In genomic region chr19:41442608-41442969, GRCm38 (mm10) we compare ENCODE assay signal across 8 mouse cellular contexts. TPM values are rescaled to one million over a fixed set of nuclear protein-coding genes. Genes with fewer than 3 reads are reported as not detected.
A peak's percentile ranks its signal among the peaks of the same experiment; 100 is the strongest.
DNase-seq lines count a peak whose midpoint lies in the region; ATAC-seq and TF ChIP-seq lines count a peak whose summit lies in the region.

No protein-coding gene starts in this region.

- peaks cover 38% of the 10 kb centered on the region for H3K4me1 ChIP-seq in G1E (ENCODE audit: insufficient read depth, low read depth, low read length)
- peaks cover 3% of the 10 kb centered on the region; the same call in 1 of the 2 replicates for H3K4me1 ChIP-seq in intestine, embryonic 15.5 days (replicated peaks)
- H3K4me1 ChIP-seq in liver, embryonic 15.5 days (replicated peaks): peaks cover 31% of the 10 kb centered on the region
- H3K4me1 ChIP-seq in thymus, adult 2 months (replicated peaks; ENCODE audit: control insufficient read depth, insufficient read depth, low read length): peaks cover 4% of the 10 kb centered on the region

- 23% methylated on average over 6 of the region's 6 CpGs for WGBS in intestine, embryonic 15.5 days
- WGBS in liver, embryonic 15.5 days (ENCODE audit: insufficient replicate concordance): 4% methylated on average over 6 of the region's 6 CpGs
- 2% methylated on average over 6 of the region's 6 CpGs for WGBS in thymus, adult 2 months

- peak; percentile 100 for TF ChIP-seq CTCF in G1E (IDR thresholded peaks at IDR 0.05; ENCODE audit: low read depth, low read length)
- peak; percentile 85 for TF ChIP-seq CTCF in thymus, adult 2 months (IDR thresholded peaks at IDR 0.05; ENCODE audit: borderline replicate concordance, control insufficient read depth, extremely low read depth, insufficient read depth, low read length, poor library complexity)

- DNase-seq in 3134 (ENCODE audit: extremely low read depth, insufficient read length, low spot score) (peak; percentile 41), G1E (ENCODE audit: low spot score) (peak; percentile 28)
- DNase-seq in cerebellum, postnatal 25 days: peak; percentile 50 to 73
- DNase-seq in gastrocnemius, postnatal 4 days (ENCODE audit: low spot score in 2 of 2): peak; percentile 27 to 40
- peak; percentile 63 to 77 for DNase-seq in natural killer cell, adult 2 months (ENCODE audit: low spot score in 2 of 2)
- DNase-seq in thymus, adult 2 months: peak; percentile 64

- TF ChIP-seq POLR2A in thymus, adult 2 months (IDR thresholded peaks at IDR 0.05; ENCODE audit: control insufficient read depth, extremely low read depth, insufficient read depth, low read length, poor library complexity): no peak

- H3K4me2 ChIP-seq in intestine, embryonic 15.5 days (replicated peaks): peak overlapping the region; percentile 50
- peak overlapping the region; percentile 56 for H3K4me2 ChIP-seq in liver, embryonic 15.5 days

- ATAC-seq in G1E (ENCODE audit: extremely low read depth, insufficient number of reproducible peaks, low FRiP score, poor library complexity, severe bottlenecking): 0 out of 2 replicates have a peak, but pooled peaks have one; percentile 28
- ATAC-seq in intestine, embryonic 15.5 days: no peak
- no peak for ATAC-seq in liver, embryonic 15.5 days (ENCODE audit: insufficient read depth)

- no peak overlapping the region for H3K9ac ChIP-seq in intestine, embryonic 15.5 days
- H3K9ac ChIP-seq in liver, embryonic 15.5 days: no peak overlapping the region

- H3K27me3 ChIP-seq in G1E (ENCODE audit: insufficient read depth, low read length): peaks cover 14% of the 10 kb centered on the region
- H3K27me3 ChIP-seq in intestine, embryonic 15.5 days (replicated peaks): no peaks in the 10 kb centered on the region
- peaks cover 13% of the 10 kb centered on the region for H3K27me3 ChIP-seq in liver, embryonic 15.5 days
- no peaks in the 10 kb centered on the region for H3K27me3 ChIP-seq in thymus, adult 2 months (ENCODE audit: control insufficient read depth, insufficient read depth, low read length)

- H3K36me3 ChIP-seq in G1E (replicated peaks): no peaks in the 10 kb centered on the region
- H3K36me3 ChIP-seq in intestine, embryonic 15.5 days: no peaks in the 10 kb centered on the region
- no peaks in the 10 kb centered on the region for H3K36me3 ChIP-seq in liver, embryonic 15.5 days (replicated peaks)
- H3K36me3 ChIP-seq in thymus, adult 2 months (ENCODE audit: control insufficient read depth, insufficient read depth, low read length): no peaks in the 10 kb centered on the region

- no peaks in the 10 kb centered on the region for H3K9me3 ChIP-seq in G1E (replicated peaks)
- H3K9me3 ChIP-seq in intestine, embryonic 15.5 days: no peaks in the 10 kb centered on the region
- H3K9me3 ChIP-seq in liver, embryonic 15.5 days (replicated peaks): no peaks in the 10 kb centered on the region

- H3K27ac ChIP-seq in intestine, embryonic 15.5 days: no peak overlapping the region
- H3K27ac ChIP-seq in liver, embryonic 15.5 days (replicated peaks): no peak overlapping the region
- no peak overlapping the region for H3K27ac ChIP-seq in thymus, adult 2 months (ENCODE audit: control insufficient read depth, insufficient read depth, low read length)

- no peak overlapping the region for H3K4me3 ChIP-seq in G1E (ENCODE audit: low read depth, low read length)
- H3K4me3 ChIP-seq in intestine, embryonic 15.5 days (replicated peaks): peak overlapping the region; percentile 6; the same call in 1 of the 2 replicates
- peak overlapping the region; percentile 38 for H3K4me3 ChIP-seq in liver, embryonic 15.5 days (replicated peaks)
- H3K4me3 ChIP-seq in thymus, adult 2 months (ENCODE audit: control insufficient read depth, insufficient read depth, low read length): no peak overlapping the region

RNA-seq across cellular contexts. Expression of gene Lcor, which starts 39.8 kb away (rescaled TPM):
- total RNA-seq in G1E (2014; fragmentation: Nextera tagmentation) (26.5 and 44.5 TPM in 2 replicates), G1E (2017) (14.0 and 16.0 TPM in 2 replicates)
- 1.9 and 2.9 TPM in 2 replicates for polyA plus RNA-seq in G1E (2012)
- total RNA-seq in gastrocnemius, postnatal 4 days (2021): 10 to 100 TPM; 21.7 to 23.8 TPM
- 27.3 and 30.3 TPM in 2 replicates for polyA plus RNA-seq in intestine, embryonic 15.5 days (2015; fragmentation: Nextera tagmentation; extraction: Ambion mirVana)
- 6.3 and 6.4 TPM in 2 replicates for polyA plus RNA-seq in liver, embryonic 15.5 days (2015; fragmentation: Nextera tagmentation; extraction: Ambion mirVana)
- 4.8 and 5.0 TPM in 2 replicates for polyA plus RNA-seq in thymus, adult 2 months (2012; rRNA removed)

RNA-seq across cellular contexts. Expression of gene Pik3ap1, which starts 57.7 kb away (rescaled TPM):
- total RNA-seq in G1E (2014; fragmentation: Nextera tagmentation) (0.19 TPM in 1 of 2 replicates, not detected in the other), G1E (2017) (0.12 and 0.16 TPM in 2 replicates)
- polyA plus RNA-seq in G1E (2012): 0.07 and 0.09 TPM in 2 replicates
- 1 to 10 TPM; 2.5 to 2.8 TPM for total RNA-seq in gastrocnemius, postnatal 4 days (2021)
- 6.4 and 9.1 TPM in 2 replicates for polyA plus RNA-seq in intestine, embryonic 15.5 days (2015; fragmentation: Nextera tagmentation; extraction: Ambion mirVana)
- polyA plus RNA-seq in liver, embryonic 15.5 days (2015; fragmentation: Nextera tagmentation; extraction: Ambion mirVana): 11.3 and 14.3 TPM in 2 replicates
- 10.0 and 10.3 TPM in 2 replicates for polyA plus RNA-seq in thymus, adult 2 months (2012; rRNA removed)

Comparison
In these comparisons a context has a peak if more than half of its experiments do, and no peak if none do; other contexts are left out.
1. H3K4me3 ChIP-seq: peak in intestine, embryonic 15.5 days (single experiment) and liver, embryonic 15.5 days (single experiment); none in G1E (single experiment) and thymus, adult 2 months (single experiment).
2. Peak in every context shown above with its lines, with median percentiles within 50 percentile points of each other: DNase-seq.